Mouse (Mus musculus): ENCODE data around the gene Dntt.

Gene Dntt

GRCm38 (mm10) chr19:41073746-41074455 is 44.8 kb downstream of the Dntt start:
- no peak for DNase-seq

DNA sequence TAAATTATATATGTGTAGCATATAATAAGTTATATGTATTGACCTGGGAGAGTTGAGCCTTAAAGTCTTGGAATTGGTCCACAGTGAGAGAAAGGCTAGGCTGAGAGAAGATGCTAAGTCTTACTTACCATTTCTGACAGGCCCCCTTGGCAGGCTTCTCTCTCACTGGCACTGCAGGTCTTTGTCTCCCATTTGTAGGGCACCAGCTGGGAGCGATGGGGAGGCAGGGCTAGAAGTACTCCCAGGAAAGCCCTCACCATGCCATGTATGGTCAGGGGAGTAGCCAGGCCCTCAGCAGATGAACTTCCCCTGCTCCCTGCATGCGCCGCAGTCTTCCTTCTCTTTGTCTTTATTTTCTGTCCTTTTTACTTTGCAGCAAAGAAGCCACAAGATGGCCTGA is 47.8 kb downstream of the Dntt start, which contains the start of gene Opalin:
Opalin (minus strand) TSS at position 208 of the 400 bp plus-strand sequence.
- DNase-seq: no peak

- no peak for DNase-seq
Observed at GRCm38 (mm10) chr19:41081589-41081988, 52.5 kb downstream of the Dntt start.

- no peak for DNase-seq
Observed at GRCm38 (mm10) chr19:41083646-41084045, 54.6 kb downstream of the Dntt start.

DNA sequence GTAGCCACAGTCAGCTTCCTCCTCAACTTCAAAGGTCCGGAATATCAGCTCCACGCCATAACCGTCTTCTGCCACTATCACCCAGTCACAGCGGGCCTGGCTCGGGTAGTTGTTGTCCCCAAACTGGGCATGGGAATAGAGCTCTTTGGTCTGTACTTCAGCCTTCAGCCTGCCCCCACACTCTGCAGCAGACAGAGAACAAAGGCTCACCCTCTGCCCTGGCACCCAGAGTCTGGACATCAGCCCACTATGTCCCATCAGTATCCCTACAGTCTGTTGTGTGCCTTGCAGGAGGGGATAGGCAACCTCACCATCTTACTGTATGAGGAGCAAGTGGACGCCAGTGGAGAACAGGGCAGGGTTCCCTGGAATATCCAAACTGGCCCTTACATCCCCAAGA is 57.2 kb downstream of the Dntt start:
- no peak for DNase-seq

DNA sequence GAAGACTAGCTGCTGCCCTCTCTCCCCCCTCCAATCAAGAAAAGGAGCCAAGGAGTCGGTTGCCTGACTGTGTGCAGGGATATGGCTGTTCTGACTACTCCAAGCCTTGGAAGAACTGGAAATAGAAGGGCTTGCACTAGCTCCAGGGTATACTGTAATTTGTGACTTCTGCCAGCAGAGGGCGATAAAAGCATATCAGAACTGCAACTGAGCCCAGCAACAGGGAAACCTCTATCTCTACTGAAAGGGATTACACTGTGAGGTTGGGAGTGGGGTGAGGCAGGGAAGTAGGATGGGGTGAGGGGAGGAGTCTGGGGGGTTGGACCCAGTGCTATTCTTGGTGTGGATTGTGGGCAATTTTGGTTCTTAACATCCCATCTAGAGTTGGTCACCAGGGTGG is 57.6 kb downstream of the Dntt start:
- peak; percentile 69 for DNase-seq

DNA sequence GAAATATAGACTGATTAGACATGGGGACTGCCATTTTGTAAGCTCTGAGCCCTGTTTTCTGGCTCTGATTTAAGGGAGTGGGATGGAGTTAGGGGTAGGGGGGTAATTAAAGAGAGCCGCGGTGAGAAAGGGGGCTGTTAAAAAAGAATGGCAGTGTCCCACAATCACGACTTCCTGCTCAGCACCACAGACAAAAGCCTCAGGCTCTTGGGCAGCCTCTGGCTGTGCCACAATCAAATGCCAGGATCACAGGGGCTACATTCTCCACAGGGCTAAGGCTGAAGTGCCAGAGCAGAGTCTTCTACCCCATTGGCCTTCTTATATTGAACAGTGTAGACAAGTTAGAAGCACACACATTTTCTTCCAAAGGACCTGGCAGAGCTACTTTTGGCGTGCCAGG is 58.8 kb downstream of the Dntt start:
- DNase-seq: no peak

DNA sequence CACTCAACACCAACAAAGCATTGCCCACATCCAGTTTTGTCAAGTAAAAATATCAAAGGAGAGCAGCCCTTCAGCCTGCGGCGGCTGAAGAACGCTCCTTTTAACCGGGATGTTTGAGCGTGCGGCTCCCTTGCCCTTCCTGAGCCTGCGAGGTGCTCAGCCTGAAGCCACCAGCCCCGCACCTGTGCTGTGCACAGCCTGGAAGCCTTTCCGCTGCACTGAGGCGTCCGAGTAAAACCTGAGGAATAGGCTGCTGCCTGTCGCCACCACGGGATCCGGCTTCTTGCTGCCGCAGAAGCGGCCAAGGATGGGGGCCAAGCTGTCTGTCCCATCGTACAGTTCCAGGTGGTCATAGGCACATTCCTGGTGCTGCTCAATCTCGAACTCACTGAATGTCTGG is 59.4 kb downstream of the Dntt start:
- no peak for DNase-seq

DNA sequence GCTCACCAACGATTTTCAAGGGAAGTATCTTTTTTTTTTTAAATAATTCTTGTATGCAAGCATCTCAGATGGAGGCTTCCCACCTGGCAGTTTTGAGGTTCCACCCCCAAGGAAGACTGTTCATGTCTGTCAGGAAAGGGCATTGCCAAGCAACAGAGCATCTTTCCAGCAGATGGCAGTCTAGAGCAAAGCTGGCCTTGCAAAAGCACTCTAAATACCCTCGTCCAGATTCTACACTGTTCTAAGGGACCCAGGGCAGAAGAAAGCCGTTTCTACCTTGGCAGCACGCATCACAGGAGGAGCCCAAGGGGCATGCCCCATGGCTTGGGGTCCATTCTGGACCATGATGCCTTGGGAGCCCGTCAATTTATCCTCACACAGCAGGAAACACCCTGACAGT is 60.8 kb downstream of the Dntt start:
- DNase-seq: peak; percentile 46

DNA sequence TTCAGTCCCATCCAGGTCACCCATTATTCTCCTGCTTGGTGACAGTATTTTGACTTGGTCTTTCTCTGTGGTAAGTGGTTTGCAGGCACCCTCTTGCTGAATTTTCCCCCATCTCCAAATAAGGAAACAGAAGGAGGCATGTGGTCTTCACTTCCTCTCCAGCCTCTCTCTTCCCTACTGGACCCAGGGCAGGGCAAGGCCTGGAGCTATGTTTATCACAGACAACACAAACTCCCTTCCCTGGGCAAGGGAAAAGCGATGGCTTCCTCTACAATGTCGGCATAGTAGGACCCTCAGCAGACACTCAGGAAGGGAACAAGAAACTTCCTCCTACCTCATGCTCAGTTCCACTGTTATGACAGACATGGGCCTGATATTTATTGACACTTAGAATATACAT is 62.8 kb downstream of the Dntt start:
- DNase-seq: no peak

GRCm38 (mm10) chr19:41097038-41097437 is 68.0 kb downstream of the Dntt start:
- DNase-seq: no peak

DNA sequence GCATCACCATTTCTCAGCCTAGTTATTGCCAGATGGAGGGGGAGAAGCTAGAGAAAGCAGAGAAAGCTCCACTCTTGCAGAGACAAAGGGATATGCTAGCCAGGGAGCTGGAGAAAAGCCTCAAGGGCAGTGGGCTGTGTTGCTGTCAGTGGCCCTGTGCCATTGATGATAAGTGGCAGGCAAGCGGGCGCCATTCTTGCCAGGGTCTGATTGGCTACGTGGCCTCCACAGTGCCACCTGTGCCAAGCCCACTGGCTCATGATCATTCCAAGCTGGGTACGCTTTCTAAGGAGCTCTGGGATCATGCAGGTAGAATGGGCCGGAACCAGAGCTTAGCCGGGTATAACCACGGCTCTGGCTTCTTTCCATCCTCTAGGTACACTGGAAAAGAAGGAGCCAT is 71.8 kb downstream of the Dntt start:
- DNase-seq: no peak

DNA sequence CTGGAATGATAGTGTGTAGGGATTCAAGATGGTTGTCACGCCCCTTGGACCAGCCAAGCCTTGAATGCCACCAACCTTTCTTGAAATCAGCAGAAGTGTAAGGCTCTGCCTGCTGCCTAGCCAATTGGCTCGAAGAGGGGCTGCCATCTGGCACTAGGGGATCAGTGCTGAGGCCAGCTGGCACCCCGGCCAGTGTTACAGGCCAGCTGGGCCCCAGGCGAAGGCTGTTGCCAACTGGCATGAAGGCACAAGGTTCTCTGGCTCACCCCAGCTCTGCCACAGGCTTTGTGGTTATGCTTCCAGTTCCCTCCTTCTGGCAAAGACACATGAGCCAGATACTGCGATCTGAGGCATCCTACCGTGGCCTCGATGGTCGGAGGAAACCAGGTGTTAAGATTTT is 72.3 kb downstream of the Dntt start:
- DNase-seq: peak; percentile 52

DNA sequence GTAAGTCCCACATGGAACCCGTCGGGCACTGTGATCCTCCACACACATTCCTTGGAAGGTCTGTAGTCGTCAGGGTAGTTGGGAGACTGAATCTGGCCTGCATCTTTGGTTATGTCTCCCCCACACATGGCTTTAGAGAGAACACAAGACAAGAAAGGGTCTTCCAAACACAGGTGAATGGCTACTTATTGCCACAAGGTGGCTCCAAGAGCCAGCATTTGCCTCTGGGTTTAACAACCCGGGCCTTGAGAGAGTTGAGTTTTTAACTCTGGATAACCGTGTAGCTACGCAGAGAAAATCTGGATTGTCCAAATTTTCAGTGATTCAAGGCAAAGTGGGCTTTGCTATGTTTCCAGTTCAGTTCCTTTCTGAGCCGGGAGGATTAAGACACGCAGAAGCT is 75.8 kb downstream of the Dntt start:
- DNase-seq: peak; percentile 25

GRCm38 (mm10) chr19:41107530-41107929 is 78.5 kb downstream of the Dntt start:
- no peak for DNase-seq

GRCm38 (mm10) chr19:41108666-41109065 is 79.6 kb downstream of the Dntt start:
- no peak for DNase-seq

All from right cerebral cortex, postnatal 25 days (tissue).